Mouse (Mus musculus) intestine, embryonic 14.5 days (tissue): Measurements from ENCODE around the gene Polr1d. TPM values are rescaled to one million over a fixed set of nuclear protein-coding genes. Genes with fewer than 3 reads are reported as not detected.

Experiments used
- ATAC-seq: fragments of 200-750 bp; cut with Nextera tagmentation; replicated peaks from 2 replicates; pipeline ENCODE4 v1.8.0; 2017; ENCODE audit warnings: low read depth, moderate number of reproducible peaks, moderate TSS enrichment, moderate library complexity; ENCODE audit not compliant: low FRiP score, low TSS enrichment
- DNase-seq: peaks from one replicate; pipeline ENCODE4 v3.0.0-alpha.2; 2018; ENCODE audit warnings: low spot score
- H3K27ac ChIP-seq: fragments of 300-500 bp; sonication (generic); 2 replicates; pipeline ENCODE4 v1.5.1; 2014; ENCODE audit warnings: low read depth, mild to moderate bottlenecking, control low read depth
- H3K27me3 ChIP-seq: fragments of 300-500 bp; sonication (generic); replicated peaks from 2 replicates; pipeline ENCODE4 v1.6.1; 2014; ENCODE audit warnings: low read length, control low read depth; ENCODE audit not compliant: control insufficient read depth, insufficient read depth
- H3K36me3 ChIP-seq: fragments of 300-500 bp; sonication (generic); 2 replicates; pipeline ENCODE4 v1.6.1; 2014; ENCODE audit warnings: low read length, control low read depth; ENCODE audit not compliant: control insufficient read depth, insufficient read depth
- H3K4me1 ChIP-seq: fragments of 300-500 bp; sonication (generic); replicated peaks from 2 replicates; pipeline ENCODE4 v1.6.1; 2014; ENCODE audit warnings: low read length, control low read depth, mixed read lengths; ENCODE audit not compliant: control insufficient read depth, insufficient read depth
- H3K4me2 ChIP-seq: fragments of 300-500 bp; sonication (generic); 2 replicates; pipeline ENCODE4 v1.6.1; 2014; ENCODE audit warnings: low read length
- H3K4me3 ChIP-seq: fragments of 300-500 bp; sonication (generic); 2 replicates; pipeline ENCODE4 v1.5.1; 2014; ENCODE audit warnings: low read depth, low read length, control low read depth, mixed read lengths
- H3K9ac ChIP-seq: fragments of 300-500 bp; sonication (generic); 2 replicates; pipeline ENCODE4 v1.6.1; 2014; ENCODE audit warnings: mild to moderate bottlenecking, low read length
- H3K9me3 ChIP-seq: fragments of 300-500 bp; sonication (generic); 2 replicates; pipeline ENCODE4 v1.6.1; 2016; ENCODE audit warnings: low read length, control low read depth; ENCODE audit not compliant: control insufficient read depth
- WGBS: fragments of 180-500 bp; shearing (Covaris S2); extraction: QIAGEN DNeasy Blood & Tissue Kit; methylation state at CpG from one replicate; pipeline ENCODE4 v1.1.7; 2014; 5-methylcytosine and 5-hydroxymethylcytosine counted together
- polyA plus RNA-seq: library from polyadenylated mRNA; unstranded; fragments of >200 nt; fragmentation: Nextera tagmentation; extraction: Ambion mirVana; gene quantifications from 2 replicates; pipeline ENCODE4 v1.2.1, GENCODE M21; 2014

The Polr1d gene
- polyA plus RNA-seq: 157 and 163 TPM in 2 replicates

DNA sequence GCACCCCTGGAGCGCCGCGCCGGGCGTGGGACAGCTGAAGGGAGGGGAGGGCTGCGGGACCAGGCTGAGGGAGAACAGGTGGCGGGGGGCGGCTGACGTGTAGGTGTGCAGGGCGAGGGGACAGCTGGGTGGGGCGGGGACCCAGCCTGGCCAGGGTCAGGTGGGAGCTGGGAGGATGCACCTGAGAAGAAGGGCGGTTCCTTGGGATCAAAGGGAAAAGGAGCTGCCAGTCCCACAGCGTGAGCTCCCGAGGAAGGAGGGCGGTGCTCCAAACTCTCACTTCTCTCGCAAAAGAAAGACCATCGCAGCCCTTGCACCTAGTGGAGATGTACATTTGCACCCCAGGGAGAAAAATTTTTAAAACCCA lies at the start of gene Polr1d:
TSS of gene Polr1d (plus strand) at position 252 of the 367 bp plus-strand sequence.
- ATAC-seq (peak; percentile 87), DNase-seq (no peak)
- Histone ChIP-seq H3K36me3 (peaks cover 19% of the 10 kb centered on the region), H3K9ac (peak within 1 kb of the TSS; percentile 80), H3K9me3 (no peaks in the 10 kb centered on the region), H3K27ac (peak within 1 kb of the TSS; percentile 93), H3K4me1 (peaks cover 16% of the 10 kb centered on the region), H3K4me2 (peak within 1 kb of the TSS; percentile 92), H3K27me3 (no peaks in the 10 kb centered on the region), H3K4me3 (peak within 1 kb of the TSS; percentile 87)
- WGBS: 0% methylated on average over 17 of the region's 17 CpGs

DNA sequence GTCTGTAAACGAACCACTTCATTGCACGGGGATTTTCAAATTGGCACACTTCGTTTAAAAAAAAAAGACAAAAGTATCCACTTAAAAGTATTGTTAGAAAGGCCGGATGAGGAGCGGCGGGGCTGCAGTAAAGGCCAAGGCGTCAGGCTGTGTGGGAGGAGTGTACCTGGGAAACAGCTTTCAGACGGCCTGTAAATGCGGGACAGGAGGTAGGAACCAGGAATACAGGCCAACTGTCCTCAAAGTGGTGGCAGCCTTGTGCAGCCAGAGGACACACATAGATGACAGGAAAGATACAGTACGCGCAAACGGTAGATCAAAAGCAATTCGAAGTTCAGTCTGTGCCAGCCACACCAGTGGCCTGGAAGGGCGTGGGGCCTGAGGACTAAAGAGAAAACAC lies 45.6 kb upstream of the Polr1d start:
- DNase-seq: no peak
- Histone ChIP-seq H3K27ac (no peak overlapping the region), H3K9ac (no peak overlapping the region), H3K9me3 (no peaks in the 10 kb centered on the region), H3K4me1 (no peaks in the 10 kb centered on the region), H3K4me2 (no peak overlapping the region), H3K4me3 (no peak overlapping the region), H3K27me3 (no peaks in the 10 kb centered on the region), H3K36me3 (peaks cover 64% of the 10 kb centered on the region)
- ATAC-seq: no peak
- 84% methylated on average over 14 of the region's 14 CpGs for WGBS

DNA sequence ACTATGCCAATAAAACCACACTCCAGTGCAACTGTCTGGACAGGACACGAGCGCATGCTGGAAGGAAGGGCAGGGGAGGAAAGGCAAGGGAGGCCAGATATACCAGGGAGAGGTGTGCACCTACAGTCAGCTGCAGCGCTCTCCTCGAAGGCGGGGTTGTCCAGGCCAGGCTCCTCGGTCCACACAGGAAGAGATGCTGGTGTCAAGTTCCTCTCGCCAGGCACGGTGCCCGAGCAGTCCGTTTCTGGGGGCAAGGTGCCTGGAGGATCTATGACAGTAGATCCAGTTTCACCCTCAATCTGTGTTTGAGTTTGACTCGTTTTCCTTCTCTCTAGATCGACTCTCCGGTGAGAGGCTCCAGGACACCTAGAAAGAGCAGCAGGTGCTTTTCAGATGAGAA lies 43.7 kb upstream of the Polr1d start:
- Histone ChIP-seq H3K27me3 (no peaks in the 10 kb centered on the region), H3K9me3 (no peaks in the 10 kb centered on the region), H3K4me2 (no peak overlapping the region), H3K27ac (no peak overlapping the region), H3K36me3 (peaks cover 45% of the 10 kb centered on the region), H3K4me1 (no peaks in the 10 kb centered on the region), H3K9ac (no peak overlapping the region), H3K4me3 (no peak overlapping the region)
- DNase-seq: no peak
- 76% methylated on average over 13 of the region's 13 CpGs for WGBS
- no peak for ATAC-seq

DNA sequence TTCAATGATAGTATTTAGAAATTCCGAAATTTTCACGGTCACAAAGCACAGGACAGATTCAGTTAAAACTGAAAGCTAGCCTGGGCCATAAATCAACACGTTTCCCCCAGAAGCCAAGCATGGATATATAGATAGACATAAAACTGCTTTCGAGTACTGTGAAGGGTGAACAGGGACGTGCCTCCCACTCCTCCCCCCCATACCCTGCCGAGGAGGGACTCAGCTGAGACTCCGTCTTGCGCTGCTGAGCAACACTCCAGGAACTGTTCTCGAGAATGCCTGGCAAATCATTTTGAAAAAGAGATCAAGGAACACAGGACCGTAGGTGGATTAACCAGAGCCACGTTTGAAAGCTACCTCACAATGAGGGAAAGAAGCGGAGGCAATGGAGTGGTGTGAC lies 42.6 kb upstream of the Polr1d start:
- 64% methylated on average over 12 of the region's 12 CpGs for WGBS
- ATAC-seq (no peak), DNase-seq (no peak)
- Histone ChIP-seq H3K4me3 (no peak overlapping the region), H3K4me1 (no peaks in the 10 kb centered on the region), H3K9ac (no peak overlapping the region), H3K27me3 (no peaks in the 10 kb centered on the region), H3K36me3 (peaks cover 34% of the 10 kb centered on the region), H3K27ac (no peak overlapping the region), H3K9me3 (no peaks in the 10 kb centered on the region), H3K4me2 (no peak overlapping the region)

GRCm38 (mm10) chr5:147035301-147035700 lies 41.5 kb upstream of the Polr1d start:
- Histone ChIP-seq H3K4me2 (no peak overlapping the region), H3K4me3 (no peak overlapping the region), H3K9me3 (no peaks in the 10 kb centered on the region), H3K9ac (no peak overlapping the region), H3K36me3 (peaks cover 30% of the 10 kb centered on the region), H3K27me3 (no peaks in the 10 kb centered on the region), H3K4me1 (no peaks in the 10 kb centered on the region), H3K27ac (no peak overlapping the region)
- WGBS: 77% methylated on average over 6 of the region's 6 CpGs
- ATAC-seq: no peak
- no peak for DNase-seq

DNA sequence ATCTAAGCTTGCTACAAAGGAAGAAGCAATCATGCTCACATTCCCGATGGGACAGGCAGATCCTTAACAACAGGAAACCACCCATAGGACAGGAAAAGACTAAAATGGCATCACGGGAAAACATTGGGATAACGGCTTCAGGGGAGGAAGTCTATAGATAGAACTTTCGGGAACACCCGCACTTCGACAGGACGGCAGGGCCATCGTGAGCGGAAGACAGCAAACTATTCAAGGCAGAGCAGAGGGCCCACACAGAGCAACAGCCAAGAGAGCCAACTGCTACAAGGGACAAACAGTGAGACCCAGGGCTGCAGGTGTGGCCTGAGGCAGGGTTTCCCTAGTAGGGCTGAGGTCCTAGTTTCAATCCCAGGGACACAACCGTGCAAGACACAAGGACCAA lies 40.8 kb upstream of the Polr1d start:
- Histone ChIP-seq H3K27ac (no peak overlapping the region), H3K4me1 (no peaks in the 10 kb centered on the region), H3K9me3 (no peaks in the 10 kb centered on the region), H3K36me3 (peaks cover 29% of the 10 kb centered on the region), H3K4me3 (no peak overlapping the region), H3K4me2 (no peak overlapping the region), H3K9ac (no peak overlapping the region), H3K27me3 (no peaks in the 10 kb centered on the region)
- WGBS: 76% methylated on average over 10 of the region's 10 CpGs
- no peak for DNase-seq
- no peak for ATAC-seq

- Histone ChIP-seq H3K4me2 (no peak overlapping the region), H3K9ac (no peak overlapping the region), H3K27ac (no peak overlapping the region), H3K36me3 (peaks cover 30% of the 10 kb centered on the region), H3K27me3 (no peaks in the 10 kb centered on the region), H3K4me1 (no peaks in the 10 kb centered on the region), H3K9me3 (no peaks in the 10 kb centered on the region), H3K4me3 (no peak overlapping the region)
- no peak for DNase-seq
- WGBS: 78% methylated on average over 5 of the region's 5 CpGs
- no peak for ATAC-seq
These were observed 40.2 kb upstream of the Polr1d start for GRCm38 (mm10) chr5:147036661-147037060.

DNA sequence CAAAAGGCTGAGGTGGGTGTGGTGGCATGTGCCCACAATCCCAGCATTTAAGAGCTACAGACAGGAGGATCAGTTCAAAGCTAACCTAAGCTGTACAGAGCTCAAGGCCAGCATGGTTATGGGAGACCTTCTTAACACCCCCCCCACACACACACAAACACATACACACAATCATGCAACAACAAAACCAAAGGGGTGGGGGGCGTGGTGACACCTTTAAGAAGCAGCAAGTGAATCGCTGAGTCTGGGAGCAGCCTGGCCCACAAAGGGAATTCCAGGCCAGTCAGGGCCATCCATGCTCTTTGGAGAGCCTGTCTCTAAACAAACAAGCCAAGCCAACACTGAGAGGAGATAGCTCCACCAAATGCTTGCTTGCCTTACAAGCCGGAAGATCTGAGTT lies 39.2 kb upstream of the Polr1d start:
- H3K9me3 ChIP-seq: no peaks in the 10 kb centered on the region
- whole genome bisulfite sequencing: 34% methylated on average over 3 of the region's 3 CpGs
- no peak overlapping the region for H3K4me2 ChIP-seq
- H3K4me3 ChIP-seq: no peak overlapping the region
- H3K27me3 ChIP-seq: no peaks in the 10 kb centered on the region
- no peaks in the 10 kb centered on the region for H3K4me1 ChIP-seq
- ATAC-seq (no peak), DNase-seq (no peak)
- peaks cover 27% of the 10 kb centered on the region for H3K36me3 ChIP-seq
- no peak overlapping the region for H3K27ac ChIP-seq
- no peak overlapping the region for H3K9ac ChIP-seq

GRCm38 (mm10) chr5:147039394-147039793 lies 37.5 kb upstream of the Polr1d start:
- H3K4me2 ChIP-seq: no peak overlapping the region
- H3K9ac ChIP-seq: no peak overlapping the region
- H3K4me3 ChIP-seq: no peak overlapping the region
- ATAC-seq (no peak), DNase-seq (no peak)
- H3K27ac ChIP-seq: no peak overlapping the region
- peaks cover 24% of the 10 kb centered on the region for H3K36me3 ChIP-seq
- 0 out of 2 replicates have a peak, but pooled peaks cover 8% of the 10 kb centered on the region for H3K4me1 ChIP-seq
- H3K9me3 ChIP-seq: no peaks in the 10 kb centered on the region
- WGBS: 80% methylated on average over 5 of the region's 5 CpGs
- no peaks in the 10 kb centered on the region for H3K27me3 ChIP-seq
